Mouse (Mus musculus) G1E (cell line): ENCODE results near the gene Ankle2.

Source experiments
- CTCF ChIP-seq: IDR thresholded peaks from 2 replicates; pipeline ENCODE4 v1.5.1; 2012; ENCODE audit warnings: low read depth, low read length, inconsistent platforms, mixed read lengths
- GATA1 ChIP-seq: IDR thresholded peaks from 2 replicates; pipeline ENCODE4 v1.6.1; 2012; ENCODE audit warnings: borderline replicate concordance, low read length, inconsistent platforms, mixed read lengths
- TAL1 ChIP-seq: conservative IDR thresholded peaks from 2 replicates; pipeline ENCODE4 v1.6.1; 2012; ENCODE audit warnings: low read depth, low read length, inconsistent platforms, mixed read lengths

GRCm38 (mm10) chr5:110269141-110270101 is 38.6 kb downstream of the Ankle2 start, which contains the start of gene Pgam5:
- TF ChIP-seq TAL1 (no peak), CTCF (0 out of 2 replicates have a peak, but pooled peaks have one; percentile 32), GATA1 (no peak)
